Mouse (Mus musculus): ENCODE measurements at regions not wholly inside any gene's neighbourhood (a gene's known extent, or its start where the extent isn't known, plus 50 kb on each side); places are given as distances from the start of the nearest gene placed in this dataset.
"Not testable (repeated sequence)": the region's sequence is repeated elsewhere in the genome, so short reads cannot be mapped to it uniquely, and the experiment has no call there.

DNA sequence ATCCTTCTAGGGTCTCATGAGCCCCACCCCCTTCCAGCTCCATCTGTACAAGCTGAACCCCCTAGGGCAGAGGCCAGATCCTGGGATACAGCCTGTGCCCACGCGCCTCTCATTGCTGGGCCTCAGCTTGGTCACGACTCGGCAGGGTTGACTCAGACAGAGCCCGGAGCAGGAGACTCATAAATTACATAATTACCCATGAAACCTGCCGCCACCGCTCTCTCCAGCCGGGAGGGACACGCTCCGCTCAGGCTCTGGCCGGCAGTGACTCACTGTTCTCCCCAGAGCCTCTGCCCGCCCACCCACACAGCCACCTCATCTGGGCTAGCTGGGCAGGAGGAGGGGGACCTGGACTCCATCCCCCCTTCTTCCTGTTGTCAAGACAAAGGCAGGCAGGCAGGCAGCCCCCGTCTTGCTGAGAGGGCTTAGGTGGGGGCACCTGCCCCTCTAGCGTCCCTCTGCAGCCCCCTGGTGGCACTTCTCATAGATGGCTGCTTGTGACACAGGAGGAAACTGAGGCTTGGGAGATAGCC lies 149.6 kb upstream of the Rtl1 start:
- Histone ChIP-seq H3K4me2 (ENCODE audit: low read depth, low read length, poor library complexity, severe bottlenecking) (peak overlapping the region; percentile 43), H3K4me3 (ENCODE audit: low read depth, low read length) (peak overlapping the region; percentile 6; the same call in 1 of the 2 replicates), H3K9me3 (ENCODE audit: low read length) (no peaks in the 10 kb centered on the region), H3K27ac (ENCODE audit: low read depth, low read length) (peak overlapping the region; percentile 38; the same call in 1 of the 2 replicates), H3K36me3 (ENCODE audit: insufficient read depth, low read length) (no peaks in the 10 kb centered on the region), H3K4me1 (ENCODE audit: insufficient read depth, low read length) (no peaks in the 10 kb centered on the region), H3K9ac (replicated peaks; ENCODE audit: low read length, poor library complexity, severe bottlenecking) (0 out of 2 replicates have a peak overlapping the region, but pooled peaks have one; percentile 10), H3K27me3 (ENCODE audit: insufficient read depth, low read length) (no peaks in the 10 kb centered on the region)
- DNase-seq (ENCODE audit: low spot score): peak; percentile 63
- 0% methylated on average over 14 of the region's 14 CpGs for WGBS
- ATAC-seq (ENCODE audit: low FRiP score): peak; percentile 53
- TF ChIP-seq CTCF (IDR thresholded peaks at IDR 0.05): peak; percentile 76

DNA sequence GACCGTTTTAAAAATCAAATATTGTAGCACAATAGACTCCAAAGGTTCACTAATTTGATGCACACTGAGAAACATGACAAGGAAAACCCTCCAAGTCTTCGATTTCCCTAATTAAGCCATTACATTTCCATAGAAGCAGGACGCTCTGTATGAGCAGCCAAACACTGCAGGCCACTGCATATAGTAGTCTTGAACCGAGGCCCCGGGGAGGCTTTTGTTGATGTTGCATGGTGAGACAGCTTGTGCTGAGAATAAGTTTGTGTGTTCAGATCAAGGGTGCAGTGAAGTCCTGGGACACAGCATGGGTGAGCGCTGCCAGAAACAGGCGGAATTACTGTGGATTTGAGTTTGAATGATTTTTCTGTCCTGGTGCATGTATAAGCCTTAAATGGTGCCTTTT lies 154.9 kb upstream of the Rtl1 start:
- H3K9ac ChIP-seq (replicated peaks; ENCODE audit: low read length, poor library complexity, severe bottlenecking): no peak overlapping the region
- WGBS: 67% methylated on average over 7 of the region's 7 CpGs
- TF ChIP-seq CTCF (IDR thresholded peaks at IDR 0.05): no peak
- no peak overlapping the region for H3K27ac ChIP-seq (ENCODE audit: low read depth, low read length)
- H3K4me2 ChIP-seq (ENCODE audit: low read depth, low read length, poor library complexity, severe bottlenecking): no peak overlapping the region
- no peaks in the 10 kb centered on the region for H3K9me3 ChIP-seq (ENCODE audit: low read length)
- no peaks in the 10 kb centered on the region for H3K4me1 ChIP-seq (ENCODE audit: insufficient read depth, low read length)
- H3K36me3 ChIP-seq (ENCODE audit: insufficient read depth, low read length): no peaks in the 10 kb centered on the region
- ATAC-seq (ENCODE audit: low FRiP score) (no peak), DNase-seq (ENCODE audit: low spot score) (no peak)
- H3K27me3 ChIP-seq (ENCODE audit: insufficient read depth, low read length): no peaks in the 10 kb centered on the region
- H3K4me3 ChIP-seq (ENCODE audit: low read depth, low read length): no peak overlapping the region

DNA sequence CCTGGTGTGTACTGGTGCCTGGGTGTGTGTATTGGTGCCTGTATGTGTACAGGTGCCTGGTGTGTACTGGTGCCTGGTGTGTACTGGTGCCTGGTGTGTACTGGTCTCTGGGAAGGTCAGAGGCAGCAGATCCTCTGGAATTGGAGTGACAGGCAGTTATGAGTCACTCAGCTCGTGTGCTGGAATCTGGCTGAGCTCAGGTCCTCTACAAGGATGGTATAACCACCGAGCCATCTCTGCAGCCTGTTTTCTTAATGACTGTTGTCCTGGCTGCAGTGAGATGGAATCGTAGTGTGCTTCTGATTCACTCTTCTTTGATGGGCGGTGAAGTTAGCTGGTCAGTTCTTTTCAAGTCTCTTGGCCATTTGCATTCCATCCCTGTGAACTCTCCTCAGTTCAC lies 164.2 kb upstream of the Rtl1 start:
- no peaks in the 10 kb centered on the region for H3K9me3 ChIP-seq (ENCODE audit: low read length)
- no peaks in the 10 kb centered on the region for H3K27me3 ChIP-seq (ENCODE audit: insufficient read depth, low read length)
- no peak for TF ChIP-seq CTCF (IDR thresholded peaks at IDR 0.05)
- DNase-seq (ENCODE audit: low spot score) (no peak), ATAC-seq (ENCODE audit: low FRiP score) (no peak)
- H3K4me2 ChIP-seq (ENCODE audit: low read depth, low read length, poor library complexity, severe bottlenecking): no peak overlapping the region
- 73% methylated on average over 4 of the region's 4 CpGs for WGBS
- H3K4me1 ChIP-seq (ENCODE audit: insufficient read depth, low read length): no peaks in the 10 kb centered on the region
- no peak overlapping the region for H3K9ac ChIP-seq (replicated peaks; ENCODE audit: low read length, poor library complexity, severe bottlenecking)
- no peak overlapping the region for H3K4me3 ChIP-seq (ENCODE audit: low read depth, low read length)
- H3K36me3 ChIP-seq (ENCODE audit: insufficient read depth, low read length): no peaks in the 10 kb centered on the region
- H3K27ac ChIP-seq (ENCODE audit: low read depth, low read length): no peak overlapping the region

DNA sequence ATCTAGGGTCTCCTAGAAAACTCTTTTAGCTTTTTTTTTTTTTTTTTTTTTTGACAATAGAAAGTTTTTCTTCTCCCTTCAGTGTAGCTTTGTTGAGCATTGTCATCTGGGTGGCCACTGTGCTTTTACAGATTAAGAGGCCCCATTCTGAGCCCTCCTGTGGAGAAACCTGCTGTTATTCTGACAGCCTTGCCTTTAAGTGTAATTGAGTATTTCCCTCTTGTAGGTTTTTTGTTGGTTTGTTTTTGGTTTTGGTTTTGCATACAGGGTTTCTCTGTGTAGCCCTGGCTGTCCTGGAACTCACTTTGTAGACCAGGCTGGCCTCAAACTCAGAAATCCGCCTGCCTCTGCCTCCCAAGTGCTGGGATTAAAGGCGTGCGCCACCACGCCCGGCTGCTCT lies 166.5 kb upstream of the Rtl1 start:
- not testable (repeated sequence) for ATAC-seq (ENCODE audit: low FRiP score); H3K4me3 ChIP-seq (ENCODE audit: low read depth, low read length); H3K27ac ChIP-seq (ENCODE audit: low read depth, low read length); H3K27me3 ChIP-seq (ENCODE audit: insufficient read depth, low read length); H3K36me3 ChIP-seq (ENCODE audit: insufficient read depth, low read length); DNase-seq (ENCODE audit: low spot score); H3K4me2 ChIP-seq (ENCODE audit: low read depth, low read length, poor library complexity, severe bottlenecking); H3K4me1 ChIP-seq (ENCODE audit: insufficient read depth, low read length); H3K9ac ChIP-seq (replicated peaks; ENCODE audit: low read length, poor library complexity, severe bottlenecking); H3K9me3 ChIP-seq (ENCODE audit: low read length)
- 86% methylated on average over 5 of the region's 5 CpGs for WGBS

DNA sequence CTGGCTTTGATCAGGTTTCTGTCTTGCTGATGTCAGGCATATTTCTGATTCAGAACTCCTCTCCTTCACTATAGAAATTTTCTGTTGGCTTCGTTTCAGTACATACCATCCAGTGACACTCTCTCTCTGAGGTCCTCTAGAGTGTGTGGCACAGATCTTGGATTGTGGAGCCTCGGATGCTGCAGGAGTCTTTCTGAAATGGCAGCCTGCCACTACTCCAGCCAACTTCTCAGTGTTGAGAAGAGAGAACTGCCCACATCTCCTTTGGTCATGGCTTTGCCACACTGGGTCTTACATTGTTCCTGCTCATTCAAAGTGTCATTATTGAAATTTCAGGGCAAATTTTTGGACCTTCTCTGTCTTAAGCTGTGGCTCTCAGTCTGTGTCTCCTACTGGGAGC lies 172.4 kb upstream of the Rtl1 start:
- no peak overlapping the region for H3K4me3 ChIP-seq (ENCODE audit: low read depth, low read length)
- ATAC-seq (ENCODE audit: low FRiP score) (no peak), DNase-seq (ENCODE audit: low spot score) (peak; percentile 56)
- no peak overlapping the region for H3K9ac ChIP-seq (replicated peaks; ENCODE audit: low read length, poor library complexity, severe bottlenecking)
- H3K27me3 ChIP-seq (ENCODE audit: insufficient read depth, low read length): 0 out of 2 replicates have a peak, but pooled peaks cover 4% of the 10 kb centered on the region
- no peaks in the 10 kb centered on the region for H3K4me1 ChIP-seq (ENCODE audit: insufficient read depth, low read length)
- WGBS: 51% methylated on average over 2 of the region's 2 CpGs
- no peaks in the 10 kb centered on the region for H3K36me3 ChIP-seq (ENCODE audit: insufficient read depth, low read length)
- H3K27ac ChIP-seq (ENCODE audit: low read depth, low read length): no peak overlapping the region
- no peak for TF ChIP-seq CTCF (IDR thresholded peaks at IDR 0.05)
- no peak overlapping the region for H3K4me2 ChIP-seq (ENCODE audit: low read depth, low read length, poor library complexity, severe bottlenecking)
- no peaks in the 10 kb centered on the region for H3K9me3 ChIP-seq (ENCODE audit: low read length)

DNA sequence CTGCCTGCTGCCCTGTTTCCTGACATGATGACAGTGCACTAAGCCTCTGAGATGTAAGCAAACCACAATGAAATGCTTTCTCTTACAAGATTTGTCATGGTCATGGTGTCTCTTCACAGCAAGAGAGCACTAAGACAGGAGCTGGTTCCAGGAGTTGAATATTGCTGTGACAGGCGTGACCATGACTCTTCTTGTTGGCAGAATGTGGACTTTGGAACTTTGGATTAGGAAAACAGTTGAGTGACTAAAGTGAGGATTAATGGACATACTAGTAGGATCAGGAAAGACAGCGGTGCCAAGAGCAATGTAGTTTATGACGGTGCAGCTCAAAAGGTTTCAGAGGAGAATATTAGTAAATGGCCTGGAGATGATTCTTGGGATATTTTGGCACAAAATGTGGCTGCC lies 173.8 kb upstream of the Rtl1 start:
- WGBS: 42% methylated on average over 3 of the region's 3 CpGs
- H3K9ac ChIP-seq (replicated peaks; ENCODE audit: low read length, poor library complexity, severe bottlenecking): no peak overlapping the region
- no peaks in the 10 kb centered on the region for H3K9me3 ChIP-seq (ENCODE audit: low read length)
- H3K27me3 ChIP-seq (ENCODE audit: insufficient read depth, low read length): 0 out of 2 replicates have a peak, but pooled peaks cover 4% of the 10 kb centered on the region
- H3K4me3 ChIP-seq (ENCODE audit: low read depth, low read length): no peak overlapping the region
- no peak for TF ChIP-seq CTCF (IDR thresholded peaks at IDR 0.05)
- H3K36me3 ChIP-seq (ENCODE audit: insufficient read depth, low read length): no peaks in the 10 kb centered on the region
- H3K27ac ChIP-seq (ENCODE audit: low read depth, low read length): no peak overlapping the region
- no peaks in the 10 kb centered on the region for H3K4me1 ChIP-seq (ENCODE audit: insufficient read depth, low read length)
- DNase-seq (ENCODE audit: low spot score) (peak; percentile 30), ATAC-seq (ENCODE audit: low FRiP score) (no peak)
- no peak overlapping the region for H3K4me2 ChIP-seq (ENCODE audit: low read depth, low read length, poor library complexity, severe bottlenecking)

All from midbrain, postnatal 0 days (tissue).